Mouse (Mus musculus) stomach, embryonic 16.5 days (tissue): ENCODE measurements at regions not wholly inside any gene's neighbourhood (a gene's known extent, or its start where the extent isn't known, plus 50 kb on each side); places are given as distances from the start of the nearest gene placed in this dataset.

Source experiments
- ATAC-seq: fragments of 200-750 bp; cut with Nextera tagmentation; 2 replicates; pipeline ENCODE4 v1.8.0; 2017; ENCODE audit warnings: moderate number of reproducible peaks, moderate TSS enrichment; ENCODE audit not compliant: insufficient read depth, low FRiP score
- H3K27ac ChIP-seq: fragments of 300-500 bp; sonication (generic); 2 replicates; pipeline ENCODE4 v1.5.1; 2014; ENCODE audit warnings: low read length
- H3K27me3 ChIP-seq: fragments of 300-500 bp; sonication (generic); 2 replicates; pipeline ENCODE4 v1.6.1; 2014; ENCODE audit warnings: low read length, control low read depth, mixed read lengths; ENCODE audit not compliant: control insufficient read depth, insufficient read depth
- H3K36me3 ChIP-seq: fragments of 300-500 bp; sonication (generic); 2 replicates; pipeline ENCODE4 v1.6.1; 2014; ENCODE audit warnings: low read length; ENCODE audit not compliant: control insufficient read depth, insufficient read depth
- H3K4me1 ChIP-seq: fragments of 300-500 bp; sonication (generic); 2 replicates; pipeline ENCODE4 v1.6.1; 2014; ENCODE audit warnings: low read length, control low read depth, mixed read lengths; ENCODE audit not compliant: control insufficient read depth, insufficient read depth
- H3K4me2 ChIP-seq: fragments of 300-500 bp; sonication (generic); 2 replicates; pipeline ENCODE4 v1.6.1; 2014; ENCODE audit warnings: low read depth, low read length, mixed read lengths
- H3K4me3 ChIP-seq: fragments of 300-500 bp; sonication (generic); replicated peaks from 2 replicates; pipeline ENCODE4 v1.5.1; 2014; ENCODE audit warnings: mild to moderate bottlenecking, low read length
- H3K9ac ChIP-seq: fragments of 300-500 bp; sonication (generic); 2 replicates; pipeline ENCODE4 v1.6.1; 2014; ENCODE audit warnings: low read length
- H3K9me3 ChIP-seq: fragments of 300-500 bp; sonication (generic); replicated peaks from 2 replicates; pipeline ENCODE4 v1.6.1; 2016; ENCODE audit warnings: low read length, control low read depth; ENCODE audit not compliant: control insufficient read depth
- WGBS: fragments of 180-500 bp; shearing (Covaris S2); extraction: QIAGEN DNeasy Blood & Tissue Kit; methylation state at CpG from one replicate; pipeline ENCODE4 v1.1.7; 2014; 5-methylcytosine and 5-hydroxymethylcytosine counted together

DNA sequence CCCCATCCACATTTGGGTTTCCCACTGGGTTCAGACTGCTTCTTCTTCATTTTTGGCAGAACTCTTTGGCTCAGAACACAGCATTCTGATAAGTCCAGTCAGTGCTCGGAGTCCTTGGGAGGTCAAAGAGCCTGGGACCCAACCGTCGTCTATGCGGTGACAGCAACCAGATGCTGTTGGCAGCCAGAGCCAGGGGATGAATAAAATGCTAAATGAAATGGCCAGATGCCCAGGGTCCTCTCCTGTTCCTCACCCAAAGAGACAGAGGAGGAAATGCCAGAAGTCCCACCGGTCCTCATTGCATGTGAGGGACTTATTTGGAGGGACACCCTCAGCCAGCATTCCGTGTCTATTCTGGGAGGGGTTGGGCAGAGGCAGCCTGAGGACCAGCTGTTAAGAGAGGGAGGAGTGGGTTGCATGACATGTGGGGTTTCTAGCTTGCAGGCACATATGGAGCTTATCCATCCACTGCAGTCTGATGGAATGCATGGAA is 801.2 kb upstream of the Lrrc6 start:
- H3K4me2 ChIP-seq, result no peak overlapping the region
- H3K27me3 ChIP-seq, result no peaks in the 10 kb centered on the region
- H3K9ac ChIP-seq, result no peak overlapping the region
- no peaks in the 10 kb centered on the region for H3K36me3 ChIP-seq
- H3K4me3 ChIP-seq, result no peak overlapping the region
- no peaks in the 10 kb centered on the region for H3K9me3 ChIP-seq
- 58% methylated on average over 6 of the region's 6 CpGs for WGBS
- ATAC-seq, result peak; percentile 85
- peak overlapping the region; percentile 64 for H3K27ac ChIP-seq
- H3K4me1 ChIP-seq, result peaks cover 6% of the 10 kb centered on the region

GRCm38 (mm10) chr15:67301024-67301423 is 800.3 kb upstream of the Lrrc6 start:
- H3K27ac ChIP-seq, result peak overlapping the region; percentile 64; the same call in 1 of the 2 replicates
- no peak overlapping the region for H3K4me3 ChIP-seq
- WGBS, result 35% methylated on average over 4 of the region's 4 CpGs
- H3K4me1 ChIP-seq, result peaks cover 6% of the 10 kb centered on the region
- H3K36me3 ChIP-seq, result no peaks in the 10 kb centered on the region
- no peaks in the 10 kb centered on the region for H3K9me3 ChIP-seq
- H3K9ac ChIP-seq, result no peak overlapping the region
- no peak for ATAC-seq
- no peaks in the 10 kb centered on the region for H3K27me3 ChIP-seq
- H3K4me2 ChIP-seq, result no peak overlapping the region

GRCm38 (mm10) chr15:67294797-67295196 is 794.1 kb upstream of the Lrrc6 start:
- Histone ChIP-seq H3K4me1 (no peaks in the 10 kb centered on the region), H3K36me3 (no peaks in the 10 kb centered on the region), H3K4me3 (no peak overlapping the region), H3K9ac (no peak overlapping the region), H3K9me3 (no peaks in the 10 kb centered on the region), H3K4me2 (no peak overlapping the region), H3K27ac (no peak overlapping the region), H3K27me3 (no peaks in the 10 kb centered on the region)
- 80% methylated on average over 1 of the region's 1 CpGs for WGBS
- no peak for ATAC-seq

GRCm38 (mm10) chr15:67289749-67290148 is 789.0 kb upstream of the Lrrc6 start:
- H3K4me1 ChIP-seq, result no peaks in the 10 kb centered on the region
- ATAC-seq, result no peak
- H3K27ac ChIP-seq, result no peak overlapping the region
- no peak overlapping the region for H3K9ac ChIP-seq
- WGBS, result 38% methylated on average over 4 of the region's 4 CpGs
- no peaks in the 10 kb centered on the region for H3K9me3 ChIP-seq
- H3K4me2 ChIP-seq, result no peak overlapping the region
- no peaks in the 10 kb centered on the region for H3K27me3 ChIP-seq
- no peak overlapping the region for H3K4me3 ChIP-seq
- no peaks in the 10 kb centered on the region for H3K36me3 ChIP-seq

GRCm38 (mm10) chr15:67284941-67285340 is 784.2 kb upstream of the Lrrc6 start:
- Histone ChIP-seq H3K4me3 (no peak overlapping the region), H3K27ac (no peak overlapping the region), H3K9me3 (no peaks in the 10 kb centered on the region), H3K4me1 (no peaks in the 10 kb centered on the region), H3K4me2 (no peak overlapping the region), H3K36me3 (no peaks in the 10 kb centered on the region), H3K27me3 (no peaks in the 10 kb centered on the region), H3K9ac (no peak overlapping the region)
- WGBS, result 65% methylated on average over 4 of the region's 4 CpGs
- no peak for ATAC-seq

- no peak for ATAC-seq
Measured at GRCm38 (mm10) chr15:67283275-67283972, 782.7 kb upstream of the Lrrc6 start.

GRCm38 (mm10) chr15:67278869-67279268 is 778.2 kb upstream of the Lrrc6 start:
- no peak overlapping the region for H3K4me3 ChIP-seq
- no peak for ATAC-seq

More at GRCm38 (mm10) chr15:67283275-67283972, 782.7 kb upstream of the Lrrc6 start:
- Histone ChIP-seq H3K9me3 (no peaks in the 10 kb centered on the region), H3K4me2 (no peak overlapping the region), H3K4me3 (no peak overlapping the region), H3K27ac (no peak overlapping the region), H3K9ac (no peak overlapping the region), H3K27me3 (no peaks in the 10 kb centered on the region), H3K36me3 (no peaks in the 10 kb centered on the region), H3K4me1 (no peaks in the 10 kb centered on the region)
- 70% methylated on average over 3 of the region's 3 CpGs for WGBS

DNA sequence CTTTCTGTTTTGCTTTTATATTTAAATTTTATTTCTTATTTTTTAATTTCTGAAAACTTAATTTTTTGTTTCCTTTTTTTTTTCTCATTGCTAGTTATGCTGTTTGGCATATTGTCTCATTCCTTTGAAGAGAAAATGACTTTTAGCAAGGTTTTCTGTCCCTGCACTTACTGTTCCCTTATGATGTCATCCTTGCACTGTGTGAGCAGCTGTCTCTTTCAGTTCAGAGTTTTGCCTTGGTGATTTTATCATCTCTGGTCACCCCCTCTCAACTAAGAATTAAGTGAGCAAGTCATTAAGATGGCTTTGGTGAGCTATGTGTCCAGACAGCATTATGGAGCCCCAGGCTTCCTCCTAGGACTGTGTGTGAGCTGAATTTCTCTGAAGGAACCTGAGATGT is 774.3 kb upstream of the Lrrc6 start:
- ATAC-seq, result no peak
- Histone ChIP-seq H3K27ac (no peak overlapping the region), H3K36me3 (no peaks in the 10 kb centered on the region), H3K9ac (no peak overlapping the region), H3K4me1 (no peaks in the 10 kb centered on the region), H3K4me3 (no peak overlapping the region), H3K4me2 (no peak overlapping the region), H3K27me3 (no peaks in the 10 kb centered on the region), H3K9me3 (no peaks in the 10 kb centered on the region)

More at GRCm38 (mm10) chr15:67278869-67279268, 778.2 kb upstream of the Lrrc6 start:
- no peaks in the 10 kb centered on the region for H3K27me3 ChIP-seq
- 66% methylated on average over 1 of the region's 1 CpGs for WGBS
- no peak overlapping the region for H3K27ac ChIP-seq
- no peaks in the 10 kb centered on the region for H3K9me3 ChIP-seq
- H3K36me3 ChIP-seq, result no peaks in the 10 kb centered on the region
- no peaks in the 10 kb centered on the region for H3K4me1 ChIP-seq
- H3K4me2 ChIP-seq, result no peak overlapping the region
- H3K9ac ChIP-seq, result no peak overlapping the region

DNA sequence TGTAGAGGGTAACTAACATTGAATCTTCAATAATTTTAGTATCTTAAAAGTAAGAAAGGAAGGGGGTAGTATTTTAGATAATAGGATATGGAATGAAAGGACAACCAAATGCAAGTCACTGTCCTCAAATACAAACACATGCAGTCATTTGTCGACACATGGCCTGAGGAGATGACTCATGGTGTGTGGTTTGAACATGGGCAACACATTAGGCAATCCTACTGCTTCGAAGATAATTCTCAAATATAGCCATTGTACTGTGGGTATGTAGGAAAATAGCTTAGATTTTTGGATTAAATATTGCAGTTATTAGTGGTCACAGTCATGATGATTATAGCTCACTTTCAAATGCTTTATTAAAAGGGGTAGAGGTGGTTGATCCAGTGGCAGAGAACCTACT is 771.7 kb upstream of the Lrrc6 start:
- Histone ChIP-seq H3K27ac (no peak overlapping the region), H3K4me2 (no peak overlapping the region), H3K36me3 (no peaks in the 10 kb centered on the region), H3K9ac (no peak overlapping the region), H3K9me3 (no peaks in the 10 kb centered on the region), H3K4me1 (no peaks in the 10 kb centered on the region), H3K27me3 (no peaks in the 10 kb centered on the region), H3K4me3 (no peak overlapping the region)
- 84% methylated on average over 2 of the region's 2 CpGs for WGBS
- ATAC-seq, result no peak
